Mouse (Mus musculus) adrenal gland (tissue): Measurements from ENCODE around the gene Znrd1.
"Not testable (repeated sequence)": the region's sequence is repeated elsewhere in the genome, so short reads cannot be mapped to it uniquely, and the experiment has no call there.

Experiments used
- intact Hi-C: fragments of 180-260 bp; cut with DNase I; formaldehyde crosslinking; loops from one replicate; pipeline ENCODE4 v1.15.1; 2025
- long read RNA-seq, 2 experiments: library from polyadenylated mRNA; unstranded; transcript quantifications; one replicate each; pipeline ENCODE4 v2.0.0; 2020; ENCODE audit warnings: borderline replicate concordance in 1 of 2; ENCODE audit not compliant: insufficient replicate concordance in 1 of 2

Znrd1 gene
- long read RNA-seq, experiment 1, transcript Znrd1-202 (5 exons, 710 nt) = major isoform, 19 of 24 reads
- long read RNA-seq, experiment 1, partial matches to known transcripts = 0 of 24 reads
- long read RNA-seq, experiment 1, other reads (novel, unspliced or antisense) = 1 of 24 reads
- long read RNA-seq, experiment 2, transcript Znrd1-202 (5 exons, 710 nt) = major isoform, 23 of 24 reads
- long read RNA-seq, experiment 2, partial matches to known transcripts = 0 of 24 reads
- long read RNA-seq, experiment 2, other reads (novel, unspliced or antisense) = 0 of 24 reads

DNA sequence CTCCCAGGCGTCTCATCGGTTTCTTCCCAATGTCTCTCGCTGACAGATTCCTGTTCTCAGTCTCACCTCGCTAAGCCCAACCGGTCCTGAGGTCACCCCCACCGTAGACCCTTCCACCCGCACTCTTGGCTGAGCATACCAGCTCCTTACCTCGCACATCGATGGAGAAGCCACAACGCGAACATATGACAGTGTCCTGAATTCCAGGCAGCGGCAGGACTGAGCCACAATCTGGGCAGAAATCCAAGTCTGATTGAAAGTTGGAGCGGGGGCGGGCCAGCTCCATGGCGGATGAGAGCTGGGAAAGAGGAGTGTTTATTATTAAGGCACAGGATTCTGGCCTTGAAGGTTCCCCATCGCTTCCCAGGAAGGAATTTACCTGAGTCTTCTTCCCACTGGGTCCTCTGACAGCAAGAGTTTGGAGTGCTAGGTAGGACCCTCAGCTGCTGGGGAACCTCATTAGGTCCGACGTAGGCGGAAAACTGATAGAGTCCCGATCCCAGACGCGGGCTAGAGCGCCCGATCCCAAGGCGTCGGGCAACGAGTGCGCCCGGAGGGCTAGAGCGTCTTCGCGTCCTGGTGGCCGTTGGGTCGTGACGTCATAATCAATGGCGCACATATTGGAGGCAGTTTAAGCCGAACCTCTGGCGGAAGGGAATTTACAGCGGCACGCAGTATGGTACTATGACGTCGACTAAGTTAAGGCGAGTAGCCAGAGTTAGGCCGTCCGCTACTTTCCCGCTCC is at the start of gene Znrd1, which contains the start of gene Znrd1as:
TSS of gene Znrd1 (minus strand) at position 561 of the 745 bp plus-strand sequence.
TSS of gene Znrd1as (plus strand) at position 594 of the 745 bp plus-strand sequence.
- intact Hi-C loops = no loop called here

DNA sequence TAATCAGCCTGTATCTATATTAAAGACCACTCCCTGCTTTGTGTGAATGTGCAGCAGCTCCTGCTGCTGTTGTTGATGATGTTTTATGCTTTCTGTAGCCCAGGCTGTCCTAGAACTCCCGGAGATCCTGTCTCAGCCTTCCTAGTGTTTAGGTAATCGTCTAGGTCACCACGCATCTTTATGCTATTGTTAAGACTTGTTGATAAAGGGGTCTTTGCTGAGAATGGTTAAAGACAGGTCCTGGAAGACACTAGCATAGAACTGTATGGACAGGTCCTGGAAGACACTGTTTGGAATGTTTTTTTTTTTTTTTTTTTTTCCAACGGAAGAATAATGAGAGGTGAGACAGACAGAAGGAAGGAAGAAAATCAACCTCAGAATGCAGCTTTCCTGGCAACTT is 45.0 kb upstream of the Znrd1 start:
- intact Hi-C loops = loop anchor here (5.0 kb wide), 1 partner anchor 41 kb away; no protein-coding TSS in a partner anchor

DNA sequence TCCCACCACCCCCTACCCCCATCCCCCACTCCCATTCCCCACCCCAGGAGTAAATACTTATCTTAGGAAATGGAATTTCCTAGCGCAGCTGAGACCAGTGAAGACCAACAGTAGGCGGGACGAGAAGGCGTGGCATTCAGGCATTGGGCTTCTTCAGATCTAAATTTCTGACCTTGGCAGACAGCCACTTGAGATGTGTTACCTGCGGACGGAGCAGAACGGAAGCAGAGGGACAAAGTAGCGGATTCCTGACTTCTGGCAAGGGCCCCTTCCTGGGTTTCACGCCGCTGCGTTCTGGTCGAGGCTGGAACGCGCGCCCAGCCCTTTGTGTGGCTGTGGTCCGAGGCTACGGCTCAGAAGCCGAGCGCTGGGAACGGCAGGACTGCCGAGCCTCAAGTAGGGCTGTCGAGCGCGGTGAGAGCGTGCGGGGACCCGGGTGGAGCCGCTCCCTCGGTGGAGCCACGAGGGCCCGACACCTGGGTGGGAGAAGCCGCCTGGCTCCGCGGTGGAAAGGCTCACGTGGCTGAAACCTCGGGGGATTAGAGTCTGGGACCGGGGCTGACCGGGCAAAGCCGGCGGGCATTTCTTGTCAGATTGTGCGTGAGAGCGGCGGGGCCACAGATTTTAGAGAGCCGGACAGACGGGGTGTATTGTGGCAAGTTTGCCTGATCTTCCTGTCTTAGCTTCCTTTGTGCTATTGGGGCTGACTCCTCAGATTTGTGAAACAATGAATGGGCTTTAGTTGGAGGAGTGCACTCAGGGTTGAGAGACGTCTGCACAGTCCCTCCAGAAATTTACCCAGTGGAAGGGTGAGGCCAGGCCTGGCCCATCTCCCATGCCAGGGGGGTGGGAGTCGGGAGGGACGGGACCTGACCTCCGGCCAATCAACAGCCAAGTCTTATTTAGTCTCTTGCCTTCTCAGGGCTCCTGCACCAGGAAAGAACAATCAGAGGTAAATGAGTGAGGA is 44.3 kb upstream of the Znrd1 start:
- intact Hi-C loops = loop anchor here (5.0 kb wide), 1 partner anchor 40 kb away; no protein-coding TSS in a partner anchor

DNA sequence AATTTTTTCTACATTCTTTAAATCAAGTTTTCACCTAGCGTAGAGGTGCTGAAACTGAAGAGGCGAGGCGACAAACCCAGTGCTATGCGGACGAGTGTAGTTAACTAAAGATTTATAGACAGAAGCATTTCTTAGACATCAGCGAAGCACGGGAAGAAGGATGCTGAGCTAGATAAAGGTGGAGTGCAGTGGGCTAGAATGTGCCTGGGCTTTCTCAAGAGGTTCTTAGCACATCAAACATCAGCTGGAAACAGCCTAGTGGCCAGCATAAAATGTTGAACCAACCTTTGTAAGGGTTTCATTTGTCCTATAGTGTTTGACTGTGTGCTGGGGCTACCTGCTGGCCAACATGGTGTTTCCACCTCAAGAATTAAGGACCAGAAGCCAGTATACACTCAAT is 42.5 kb upstream of the Znrd1 start, which contains the start of gene Zfp57:
TSS of gene Zfp57 (plus strand) at position 301 of the 400 bp plus-strand sequence.
- intact Hi-C loops = loop anchor here (5.0 kb wide), 1 partner anchor 39 kb away; no protein-coding TSS in a partner anchor

DNA sequence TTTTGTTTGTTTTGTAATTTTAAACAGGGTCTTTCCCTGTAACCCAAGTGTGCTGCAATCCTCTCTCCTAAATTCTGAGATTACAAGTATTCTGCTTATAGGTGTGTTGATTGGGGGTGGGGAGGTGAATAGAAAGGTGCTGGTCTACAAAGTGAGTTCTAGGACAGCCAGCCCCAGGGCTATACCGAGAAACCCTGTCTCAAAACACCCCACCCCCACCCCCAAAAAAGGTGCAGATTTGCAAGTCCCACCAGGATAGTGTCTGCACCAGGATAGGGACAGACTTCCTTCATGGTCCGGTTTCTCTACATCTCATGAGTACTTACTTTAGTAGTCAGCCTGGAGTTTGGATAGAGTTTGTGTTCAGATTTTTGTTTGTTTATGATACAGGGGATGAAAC is 40.1 kb upstream of the Znrd1 start:
- intact Hi-C loops = loop anchor here (5.0 kb wide), 2 partner anchors 49 to 101 kb away; partner anchors contain the start of genes Gabbr1 and Trim31

DNA sequence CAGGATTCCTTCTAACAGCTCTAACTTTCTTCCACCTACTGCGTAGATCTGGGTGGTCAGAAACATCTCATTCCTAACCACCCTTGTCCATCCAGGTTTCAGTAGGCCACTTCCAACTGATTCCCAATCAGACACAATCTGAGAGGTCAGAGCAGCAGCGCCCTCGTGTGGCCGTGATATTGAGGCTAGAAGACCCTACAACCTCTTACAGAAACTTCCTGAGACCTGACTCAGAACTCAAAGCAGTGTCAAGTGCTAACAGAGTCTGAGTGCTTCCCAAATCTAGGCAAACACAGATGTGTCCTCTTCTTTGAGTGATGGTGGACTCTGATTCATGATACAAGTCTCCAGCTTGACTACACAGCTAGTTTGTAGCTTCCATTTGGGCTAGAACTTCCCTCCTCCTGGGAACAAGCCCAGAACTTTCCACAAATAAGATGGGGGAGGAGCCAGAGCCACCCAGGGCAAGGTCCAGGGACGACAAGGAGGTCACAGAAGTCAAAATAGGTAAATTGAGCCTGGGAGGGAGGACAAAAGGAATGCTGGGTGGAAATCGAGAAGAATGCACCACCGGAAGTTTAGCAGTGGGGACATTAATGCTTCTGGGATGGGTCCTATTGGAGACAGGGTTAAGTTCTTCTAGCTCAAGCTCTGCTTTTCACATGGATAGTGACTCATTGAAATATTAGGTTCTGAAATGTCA is 38.8 kb upstream of the Znrd1 start:
- intact Hi-C loops = loop anchor here (2.0 to 5.0 kb wide), 3 partner anchors 50 to 100 kb away; partner anchors contain the start of genes Gabbr1 and Trim31

DNA sequence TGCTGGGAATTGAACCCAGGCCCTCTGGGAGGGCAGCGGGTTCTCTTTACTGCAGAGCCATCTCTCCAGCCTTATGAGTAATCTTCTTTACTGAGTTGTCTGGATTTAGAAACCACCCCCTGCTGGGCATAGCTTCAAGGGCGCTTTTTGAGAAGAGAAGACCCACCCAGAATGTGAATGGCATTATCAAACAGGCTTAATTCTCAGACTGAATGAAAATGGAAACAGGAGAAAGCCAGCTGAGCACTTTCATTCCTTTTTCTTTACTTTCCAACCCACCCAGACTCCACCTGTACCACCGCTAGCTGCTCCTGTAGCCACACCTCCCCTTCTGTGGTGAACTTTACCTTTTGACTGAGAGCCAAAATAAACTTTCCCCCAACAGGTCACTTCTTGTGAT is 37.1 kb upstream of the Znrd1 start:
- intact Hi-C loops = loop anchor here (5.0 kb wide), 2 partner anchors 52 to 98 kb away; partner anchors contain the start of genes Gabbr1 and Trim31

DNA sequence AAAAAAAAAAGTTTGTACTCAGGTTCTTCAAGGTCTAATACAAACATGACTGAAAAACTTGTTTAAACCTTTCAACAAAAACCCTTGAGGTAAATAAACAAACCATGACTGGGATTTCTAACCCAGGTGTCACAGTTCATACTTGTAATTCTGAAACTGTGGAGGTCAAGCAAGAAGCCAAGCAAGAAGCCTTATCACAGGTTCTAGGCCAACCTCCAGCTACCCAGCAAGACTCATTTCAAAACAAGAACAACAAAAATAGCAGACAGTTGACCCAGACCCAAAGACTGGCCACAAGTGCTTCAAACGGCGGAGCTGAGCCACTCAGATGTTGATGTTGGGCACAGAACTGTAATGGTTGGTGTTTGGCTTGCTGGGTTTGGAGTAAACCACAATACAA is 36.2 kb upstream of the Znrd1 start:
- intact Hi-C loops = no loop called here

DNA sequence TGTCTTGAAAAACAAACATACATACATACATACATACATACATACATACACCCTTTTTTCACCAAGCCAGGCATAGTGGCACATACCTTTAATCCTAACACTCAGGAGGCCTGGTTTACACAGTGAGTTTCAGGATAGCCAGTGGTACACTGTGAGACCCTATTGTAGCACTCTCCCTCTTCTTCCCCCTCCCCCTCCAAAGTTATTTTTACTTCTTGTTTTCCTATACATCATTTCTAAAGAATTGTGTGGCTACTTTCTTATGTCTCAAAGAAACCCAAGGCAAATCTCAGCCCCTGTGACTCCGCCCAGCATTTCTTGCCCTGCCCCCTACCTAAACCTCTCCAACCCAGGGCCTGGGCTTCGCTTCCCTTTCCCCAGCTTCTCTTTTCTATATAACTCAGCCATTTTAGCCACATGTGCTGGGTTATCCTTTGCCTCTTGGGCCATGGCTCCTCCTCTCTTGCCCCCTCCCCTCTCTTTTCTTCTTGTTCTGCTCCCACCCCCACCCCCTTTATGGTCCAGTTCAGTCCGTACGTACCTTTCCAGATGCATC is 35.5 kb upstream of the Znrd1 start:
- intact Hi-C loops = no loop called here

DNA sequence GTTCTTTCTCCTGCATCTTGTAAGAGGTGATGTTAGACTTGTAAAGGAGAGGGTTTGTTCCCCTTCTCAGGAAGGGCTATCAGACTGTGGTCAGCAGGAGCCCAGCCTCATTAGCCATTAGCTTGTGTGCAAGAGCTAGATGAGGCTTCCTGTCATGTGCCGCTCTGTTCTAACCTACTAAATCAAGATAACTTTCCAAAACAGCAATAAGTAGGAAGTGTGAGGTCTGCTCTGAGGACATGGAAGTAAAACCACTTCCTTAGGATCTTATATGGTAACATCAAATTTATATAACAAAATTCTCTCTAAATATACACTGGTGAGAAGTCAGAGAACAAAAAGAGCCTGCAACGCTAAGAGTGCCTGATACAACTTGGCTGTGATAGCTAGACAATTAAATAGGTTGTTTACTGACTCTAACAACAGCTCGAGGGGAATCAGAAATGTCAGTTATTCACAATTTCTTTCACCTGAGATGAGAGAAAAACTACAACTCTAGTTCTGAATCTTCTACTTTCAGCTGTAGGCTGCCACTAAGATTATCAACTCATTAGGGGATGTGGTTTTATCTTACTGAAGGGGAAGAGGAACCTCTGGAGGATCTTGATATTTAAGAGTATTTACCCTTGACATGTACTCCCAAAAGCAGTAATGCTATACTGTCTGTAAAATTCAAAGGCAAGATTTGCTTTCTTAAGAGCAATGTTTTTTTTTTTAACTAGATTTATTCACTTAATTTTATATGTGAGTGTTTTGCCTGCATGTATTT is 34.2 kb upstream of the Znrd1 start:
- intact Hi-C loops = no loop called here

DNA sequence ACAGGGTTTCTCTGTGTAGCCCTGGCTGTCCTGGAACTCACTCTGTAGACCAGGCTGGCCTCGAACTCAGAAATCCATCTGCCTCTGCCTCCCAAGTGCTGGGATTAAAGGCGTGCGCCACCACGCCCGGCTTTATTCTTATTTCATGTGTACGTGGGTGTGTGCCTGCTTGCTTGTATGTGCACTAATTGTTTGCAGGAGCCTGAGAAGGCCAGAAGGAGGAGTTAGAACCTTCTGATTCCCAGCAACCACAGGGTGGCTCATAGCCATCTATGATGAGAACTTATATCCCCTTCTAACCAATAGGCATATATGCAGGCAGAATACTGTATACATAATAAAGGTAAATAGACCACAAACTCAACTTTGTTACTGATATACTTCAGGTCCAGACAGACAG is 32.3 kb upstream of the Znrd1 start:
- intact Hi-C loops = not testable (repeated sequence)

DNA sequence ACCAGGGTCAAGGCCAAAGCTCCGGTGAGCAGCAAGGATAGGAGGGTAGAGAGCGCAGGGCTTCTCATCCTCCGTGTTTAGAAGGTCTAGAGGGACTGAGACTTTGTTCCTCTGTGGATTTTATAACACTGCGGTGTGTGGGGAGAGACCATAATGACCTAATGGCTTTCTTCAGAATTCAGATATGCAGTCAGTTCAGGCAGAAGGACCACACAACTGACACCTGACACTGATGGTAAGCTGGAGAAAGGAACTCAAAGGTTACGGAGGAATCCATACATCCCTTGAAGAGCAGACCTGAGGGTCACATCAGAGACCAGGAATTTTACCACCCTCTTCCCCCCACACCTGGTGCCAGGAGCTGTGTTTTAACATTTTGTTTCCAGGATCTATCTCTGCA is 31.1 kb upstream of the Znrd1 start, which contains the start of gene H2-M5:
TSS of gene H2-M5 (minus strand) at position 101 of the 400 bp plus-strand sequence.
- intact Hi-C loops = no loop called here

DNA sequence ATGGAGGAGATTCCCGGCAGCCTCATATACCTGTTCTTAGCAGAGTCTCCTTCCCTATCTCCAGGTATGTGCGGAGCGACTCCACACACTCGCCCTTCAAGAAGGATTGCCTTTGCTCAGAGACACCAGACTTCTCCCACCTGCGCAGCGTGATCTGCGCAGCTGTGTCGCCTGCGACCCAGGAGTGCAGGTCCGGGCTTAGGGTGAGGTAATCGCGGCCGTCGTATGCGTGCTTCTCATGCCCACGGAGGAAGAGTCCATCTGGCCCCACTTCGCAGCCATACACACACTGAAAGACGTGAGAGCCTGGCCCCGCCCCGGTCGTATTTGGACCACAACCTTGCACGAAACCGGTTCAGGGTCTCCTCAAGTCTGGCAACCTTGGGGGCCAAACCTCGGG is 30.1 kb upstream of the Znrd1 start:
- intact Hi-C loops = no loop called here

DNA sequence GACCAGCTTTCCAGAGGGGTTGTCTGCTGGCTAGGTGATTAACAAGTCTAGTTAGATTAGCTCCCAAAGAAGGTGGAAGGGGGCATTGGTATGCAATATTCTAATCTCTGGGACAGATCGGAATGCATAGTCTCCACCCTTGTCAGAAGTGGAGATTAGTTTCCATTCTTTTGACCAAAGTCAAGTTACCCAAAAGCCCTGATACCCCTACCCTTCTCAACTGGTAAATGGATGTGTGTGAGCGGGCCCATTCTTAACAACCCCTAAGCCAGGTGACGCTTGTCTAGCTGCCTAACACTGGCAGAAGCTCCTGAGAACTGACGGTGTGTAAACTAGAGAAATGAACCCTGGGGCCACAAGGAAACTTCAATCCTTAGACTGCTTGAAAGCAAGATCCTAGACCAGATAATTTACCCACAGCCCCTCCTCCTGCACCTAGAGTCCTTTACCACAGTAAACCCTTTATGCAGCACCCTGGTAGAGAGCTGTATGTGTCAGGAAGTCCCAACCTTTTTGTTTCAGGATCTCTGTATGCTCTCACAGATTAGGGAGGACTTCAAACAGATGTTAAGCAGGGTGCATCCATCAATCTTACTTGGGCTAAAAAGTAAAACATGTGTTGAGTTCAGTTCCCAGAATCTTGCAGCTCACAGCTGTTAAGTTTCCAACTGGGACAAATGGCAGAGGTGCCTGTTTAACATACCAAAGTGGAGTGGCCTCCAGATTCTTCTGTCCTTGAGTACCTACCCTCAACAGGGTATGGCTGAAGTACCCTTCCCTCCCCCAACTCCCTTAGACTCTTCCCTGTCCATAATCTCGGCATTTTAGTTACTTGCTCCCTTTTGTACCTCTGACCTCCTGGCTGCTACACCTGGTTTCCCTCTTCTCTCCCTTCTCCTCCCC is 24.1 kb upstream of the Znrd1 start:
- intact Hi-C loops = no loop called here

DNA sequence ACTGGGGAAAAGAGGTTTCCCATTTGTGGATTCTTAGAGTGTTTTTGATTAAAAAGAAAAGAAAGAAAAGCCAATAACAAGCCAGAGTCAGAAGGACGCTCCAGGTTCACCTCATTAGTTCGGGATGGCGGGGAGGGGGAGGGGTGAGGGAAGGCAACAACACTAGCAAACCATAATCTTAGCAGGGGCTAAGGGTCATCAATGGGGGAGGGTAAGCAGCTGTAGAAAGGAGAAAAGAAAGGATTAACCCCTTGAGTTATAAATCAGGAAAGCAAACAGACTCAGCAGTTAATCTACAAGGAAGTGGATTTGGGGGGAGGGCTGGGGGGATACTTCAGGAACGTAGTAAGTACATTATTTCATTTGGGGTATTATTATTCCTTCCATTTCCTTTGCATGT is 23.5 kb upstream of the Znrd1 start:
- intact Hi-C loops = no loop called here

DNA sequence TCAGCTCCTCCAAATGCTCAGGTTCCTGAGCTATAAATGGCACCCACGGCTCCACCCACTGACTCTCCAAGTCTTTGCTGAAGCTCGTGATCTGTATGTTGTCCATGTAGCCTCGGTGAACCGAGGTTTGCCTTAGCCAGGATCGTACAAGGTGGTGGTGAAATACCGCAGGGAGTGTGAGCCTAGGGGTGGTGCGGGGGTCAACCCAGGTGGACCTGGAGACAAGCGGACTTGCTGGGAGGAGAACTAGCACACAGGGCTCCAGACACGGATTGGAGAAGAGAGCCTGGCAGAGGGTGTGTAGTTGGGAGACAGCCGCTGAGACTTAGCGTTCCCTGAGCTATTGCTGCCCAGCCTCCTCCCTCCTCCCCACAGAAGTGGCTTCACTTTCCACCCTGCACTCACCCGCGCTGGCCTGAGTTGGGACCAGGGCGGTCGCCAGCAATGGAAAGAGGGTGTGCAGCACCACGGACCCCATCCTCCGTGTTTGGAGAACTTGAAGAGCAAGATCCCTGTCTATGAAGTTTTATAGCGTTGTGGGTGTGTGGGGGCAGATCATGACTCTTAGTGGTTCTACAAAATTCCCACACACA is 23.0 kb upstream of the Znrd1 start, which contains the start of gene 2410137M14Rik:
TSS of gene 2410137M14Rik (minus strand) at position 17 of the 593 bp plus-strand sequence.
- intact Hi-C loops = no loop called here

DNA sequence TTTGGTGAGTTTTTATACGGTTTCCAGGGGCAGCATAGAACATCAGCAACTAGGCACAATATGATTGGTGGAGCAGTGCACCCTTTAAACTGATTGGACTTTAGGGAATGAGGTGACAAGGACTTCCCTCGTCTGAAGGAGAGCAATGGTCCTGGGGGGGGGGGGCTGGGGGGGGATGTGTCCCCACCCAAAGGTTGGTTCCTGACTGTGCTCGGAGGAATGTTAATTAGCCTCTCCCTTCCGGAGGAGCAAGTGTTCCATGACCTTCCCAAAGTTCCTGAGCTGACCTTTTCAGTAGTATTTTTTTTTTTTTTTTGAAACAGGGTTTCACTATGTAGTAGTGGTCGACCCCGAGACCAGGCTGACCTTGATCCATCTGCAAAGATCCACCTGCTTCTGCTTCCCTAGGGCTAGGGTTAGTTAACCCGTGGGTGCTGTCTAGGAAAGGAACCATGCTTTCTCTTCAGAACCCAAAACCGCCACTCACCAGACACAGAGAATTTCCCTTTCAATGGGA is 15.0 kb upstream of the Znrd1 start:
- intact Hi-C loops = no loop called here
